Mouse (Mus musculus) T-cell, adult 2 months (primary cell): ENCODE data around the gene Loxl1.

ENCODE experiments used
- DNase-seq: peaks from one replicate; pipeline ENCODE4 v3.0.0; 2022; ENCODE audit warnings: low spot score

Gene Loxl1

DNA sequence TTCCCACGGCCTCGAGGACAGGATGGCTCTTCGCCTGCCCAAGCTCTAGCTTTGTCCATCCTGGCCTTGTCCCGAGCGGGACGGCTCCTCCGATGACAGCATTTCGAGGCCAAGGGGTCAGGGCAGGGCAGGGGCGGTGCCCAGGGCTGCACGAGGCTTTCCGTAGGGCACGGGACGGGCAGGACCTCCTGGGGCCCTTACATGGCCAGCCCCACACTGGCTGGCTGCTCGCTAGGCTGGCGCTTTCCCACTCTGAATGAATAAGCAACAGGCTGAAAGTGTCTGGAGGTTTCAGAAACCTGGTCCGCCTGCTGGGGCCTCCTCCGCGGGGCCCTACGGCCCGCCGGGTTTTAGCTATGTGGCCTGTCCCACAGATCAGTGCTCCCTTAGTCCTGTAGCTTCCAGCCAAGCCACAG is at the start of gene Loxl1:
Gene Loxl1, minus strand, starts transcription at position 243 of the 416 bp plus-strand sequence.
- no peak for DNase-seq

DNA sequence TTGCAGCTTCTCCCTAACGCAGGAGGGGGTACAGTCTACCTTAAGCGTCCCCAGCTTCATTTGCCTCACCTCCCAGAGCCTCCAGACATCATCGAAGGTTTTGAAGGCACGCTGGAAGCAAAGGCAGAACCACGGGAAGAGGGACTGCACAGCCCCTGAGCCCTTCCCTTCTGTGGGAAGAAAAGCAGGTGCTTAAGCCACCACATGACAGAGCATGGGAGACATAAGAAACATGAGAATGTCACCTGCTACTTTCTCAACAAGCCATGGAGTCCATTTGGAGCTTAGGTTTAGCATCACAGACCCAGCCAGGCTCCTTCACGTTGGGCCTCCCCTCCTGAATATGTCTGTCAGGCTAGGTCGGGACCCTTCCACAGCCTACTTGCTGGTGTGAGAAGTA is 49.0 kb upstream of the Loxl1 start:
- DNase-seq: no peak

DNA sequence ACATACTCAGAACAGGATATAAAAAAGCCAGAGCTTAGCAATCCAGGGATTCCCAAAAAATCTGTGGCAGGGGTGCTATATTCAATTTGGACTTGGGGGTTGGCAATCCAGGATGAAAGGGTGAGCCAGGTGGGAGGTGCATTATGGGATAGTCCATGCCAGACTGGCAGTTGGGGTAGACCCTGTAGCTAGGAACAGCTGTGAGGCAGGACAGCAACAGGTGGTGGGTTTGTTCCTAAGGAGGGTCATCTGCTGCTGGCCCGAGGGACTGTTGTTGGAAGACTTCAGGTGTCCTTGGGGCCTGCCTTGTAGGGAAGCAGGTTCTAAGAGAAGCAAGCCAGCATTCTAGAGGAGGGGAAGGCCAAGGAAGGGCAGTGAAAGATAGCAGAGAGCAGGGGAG is 48.4 kb upstream of the Loxl1 start:
- no peak for DNase-seq

DNA sequence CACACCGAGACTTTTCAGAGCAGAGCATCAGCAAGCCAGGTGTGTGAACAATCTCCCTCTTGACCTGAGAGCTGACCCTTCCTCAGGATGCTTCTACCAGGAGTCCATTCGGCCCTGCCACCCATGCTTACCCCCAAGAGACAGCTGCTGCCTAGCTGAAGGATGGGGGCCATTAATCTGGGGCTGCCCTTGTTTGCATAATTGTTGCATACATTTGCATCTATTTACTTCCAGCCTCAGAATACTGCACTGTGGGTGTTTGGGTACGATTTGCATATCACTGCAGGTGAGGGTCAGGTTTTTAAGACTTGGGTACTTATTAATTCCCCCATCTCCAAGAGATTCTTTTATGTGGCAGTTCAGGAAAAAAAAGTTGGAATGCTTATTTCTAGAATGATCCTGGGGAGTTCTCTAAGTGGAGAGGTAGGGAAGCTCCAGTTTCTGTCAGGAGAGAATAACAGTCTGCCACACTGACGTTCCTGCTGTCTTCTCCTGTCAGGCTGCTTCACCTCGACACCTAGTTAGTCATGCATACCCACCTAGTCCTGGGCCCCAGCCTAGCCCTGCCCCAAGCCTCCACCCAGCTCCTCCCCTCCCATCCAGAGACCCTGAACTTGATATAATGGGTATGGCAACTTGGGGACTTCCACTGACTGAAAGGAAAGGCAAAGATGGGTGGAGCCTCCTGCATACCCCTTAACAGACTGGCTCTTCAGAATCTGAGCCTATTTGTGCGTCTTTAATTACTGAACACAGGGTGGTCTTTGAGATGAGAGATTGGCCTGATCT is 42.5 kb upstream of the Loxl1 start:
- DNase-seq: no peak

DNA sequence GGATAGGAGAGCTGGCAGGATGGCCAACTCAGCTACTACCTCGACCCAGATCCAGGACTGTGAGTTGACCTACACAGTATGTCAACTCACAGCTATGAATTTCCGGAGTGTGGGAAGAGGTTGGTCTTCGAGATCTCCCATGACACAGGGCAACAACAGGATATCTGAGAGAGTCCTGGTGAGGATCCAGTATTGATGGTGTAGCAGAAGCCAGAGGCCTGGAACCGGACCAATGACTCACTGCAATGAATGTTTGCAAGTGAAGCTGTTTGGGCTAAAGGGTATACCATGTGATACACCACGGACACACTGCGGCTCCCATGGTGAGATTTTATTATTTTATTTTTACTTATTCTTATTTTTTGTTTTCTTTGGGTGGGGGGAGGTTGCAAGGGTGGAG is 41.7 kb upstream of the Loxl1 start:
- no peak for DNase-seq

DNA sequence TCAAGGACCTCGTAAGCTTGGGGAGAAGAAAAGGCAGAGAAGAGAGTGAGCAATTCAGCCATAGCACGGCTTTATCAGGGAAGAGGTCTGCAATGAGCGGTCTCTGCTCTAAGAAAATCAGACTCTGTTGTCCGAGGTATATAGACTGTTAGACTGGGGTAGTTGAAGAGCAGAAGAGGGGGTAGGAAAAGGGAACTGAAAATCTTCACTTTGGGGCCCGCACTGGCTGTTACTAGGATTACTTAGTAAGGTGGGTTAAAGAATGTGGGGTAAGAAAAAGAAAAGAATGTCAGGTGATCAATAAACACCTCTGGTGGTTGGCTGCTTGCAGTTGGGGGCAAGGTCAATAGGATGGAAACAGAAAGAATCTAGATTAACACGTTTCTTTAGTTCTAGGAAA is 40.2 kb upstream of the Loxl1 start:
- DNase-seq: no peak

- DNase-seq: no peak
These were observed 34.8 kb upstream of the Loxl1 start for GRCm38 (mm10) chr9:58347795-58348194.

DNA sequence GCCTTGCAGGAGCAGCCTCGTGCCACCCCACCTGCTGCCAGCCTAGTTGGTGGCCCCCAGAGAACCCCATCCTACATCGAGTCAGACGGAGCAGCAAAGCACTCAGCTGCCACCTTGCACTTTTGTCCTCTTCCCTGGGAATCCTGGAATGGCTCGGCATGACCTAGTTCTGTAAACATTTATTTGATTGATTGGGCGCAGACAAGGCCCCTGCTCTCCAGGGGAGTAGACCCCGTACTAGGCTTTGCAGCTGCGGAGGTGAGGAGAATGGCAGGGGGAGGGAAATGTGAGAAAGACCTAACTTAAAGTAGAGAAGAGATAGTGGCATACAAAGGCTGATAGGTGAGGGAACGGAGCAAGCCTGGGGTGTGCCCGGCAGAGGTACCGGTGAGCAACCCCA is 33.5 kb upstream of the Loxl1 start:
- no peak for DNase-seq

DNA sequence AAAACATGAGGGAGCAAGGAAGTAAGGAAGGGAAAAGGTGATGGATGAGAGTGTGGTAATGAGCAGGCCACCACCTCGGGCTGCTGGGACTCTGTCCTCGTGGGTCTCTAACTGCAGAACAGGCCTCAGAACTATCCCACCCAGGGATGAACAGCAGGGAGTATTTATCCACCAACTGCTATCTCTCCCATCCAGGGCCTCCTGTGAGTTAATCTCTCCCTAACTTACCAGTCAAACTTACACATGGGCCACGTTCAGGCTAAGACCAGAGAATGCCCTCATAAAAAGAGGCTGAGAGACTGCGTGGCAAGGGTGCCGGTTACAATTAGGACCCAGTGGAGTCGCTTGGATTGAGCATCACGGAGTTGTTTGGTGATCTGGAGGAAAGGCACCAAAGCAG is 33.0 kb upstream of the Loxl1 start:
- no peak for DNase-seq

- DNase-seq: no peak
These were observed 28.8 kb upstream of the Loxl1 start for GRCm38 (mm10) chr9:58341795-58342194.

DNA sequence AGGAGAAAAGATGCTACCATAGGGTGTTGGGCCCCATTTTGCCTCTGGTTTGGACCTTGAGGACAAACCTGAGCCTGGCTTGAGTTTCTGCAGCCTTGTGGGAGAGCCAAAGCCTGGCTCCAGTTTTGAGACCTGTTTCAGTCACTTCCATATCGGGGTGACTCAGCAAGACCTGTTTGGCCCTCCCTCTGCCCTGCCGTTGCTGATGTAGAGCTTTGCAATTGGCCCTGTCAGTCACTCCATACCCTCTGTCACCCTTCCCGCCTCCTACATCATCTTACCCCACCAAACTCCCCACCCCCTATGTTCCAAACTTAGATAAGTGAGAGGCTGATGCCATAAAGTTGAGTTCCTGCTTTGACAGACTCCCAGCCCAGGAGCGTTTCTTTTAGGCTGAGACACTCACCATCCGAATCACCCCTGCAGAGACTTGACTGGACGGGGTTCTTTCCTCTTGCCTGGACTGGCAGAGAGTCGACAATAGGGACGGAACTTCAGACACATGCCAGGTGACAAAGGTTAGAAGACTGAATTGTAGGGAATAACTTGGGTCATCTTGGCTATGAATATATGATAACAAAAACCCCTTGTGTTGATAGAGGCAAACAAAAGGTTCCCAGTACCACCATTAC is 23.8 kb upstream of the Loxl1 start:
- no peak for DNase-seq

DNA sequence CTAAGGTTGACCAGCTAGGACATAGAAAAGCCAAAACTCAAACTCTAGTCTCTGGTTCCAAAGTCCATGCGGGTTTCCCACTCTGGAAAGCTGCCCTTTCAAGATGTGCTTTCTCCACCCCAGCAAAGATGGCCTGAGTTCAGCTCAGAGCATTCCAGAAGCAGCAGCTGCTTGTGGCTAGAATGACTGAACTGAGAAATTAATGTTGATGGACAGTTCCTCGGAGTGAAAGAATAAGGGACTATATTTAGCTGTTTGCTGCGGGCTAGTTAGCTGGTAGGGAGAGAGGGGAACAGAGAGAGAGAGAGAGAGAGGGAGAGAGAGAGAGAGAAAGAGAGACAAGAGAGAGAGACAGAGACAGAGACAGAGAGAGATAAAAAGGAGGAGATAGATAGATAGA is 18.3 kb upstream of the Loxl1 start:
- no peak for DNase-seq

DNA sequence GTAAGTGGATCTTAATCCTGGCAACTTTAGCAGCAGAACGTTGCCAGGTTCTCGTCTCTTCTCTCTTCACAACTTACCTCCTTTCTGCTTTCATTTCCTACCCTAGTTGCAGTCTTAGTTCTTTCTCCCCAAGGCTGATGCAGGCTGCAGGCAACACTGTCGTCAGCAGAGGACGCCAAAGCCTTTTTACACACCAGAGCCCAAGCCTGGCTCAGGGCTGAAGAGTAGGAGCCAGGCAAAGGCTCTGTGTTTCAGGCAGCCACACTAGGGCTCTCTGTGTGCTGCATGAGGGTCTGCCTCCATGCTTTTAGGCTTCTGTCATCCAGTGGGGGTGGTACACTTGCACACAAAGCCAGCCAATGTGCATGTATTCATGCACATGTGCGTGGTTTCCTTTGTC is 17.3 kb upstream of the Loxl1 start:
- no peak for DNase-seq

GRCm38 (mm10) chr9:58327382-58327781 is 14.4 kb upstream of the Loxl1 start:
- no peak for DNase-seq

DNA sequence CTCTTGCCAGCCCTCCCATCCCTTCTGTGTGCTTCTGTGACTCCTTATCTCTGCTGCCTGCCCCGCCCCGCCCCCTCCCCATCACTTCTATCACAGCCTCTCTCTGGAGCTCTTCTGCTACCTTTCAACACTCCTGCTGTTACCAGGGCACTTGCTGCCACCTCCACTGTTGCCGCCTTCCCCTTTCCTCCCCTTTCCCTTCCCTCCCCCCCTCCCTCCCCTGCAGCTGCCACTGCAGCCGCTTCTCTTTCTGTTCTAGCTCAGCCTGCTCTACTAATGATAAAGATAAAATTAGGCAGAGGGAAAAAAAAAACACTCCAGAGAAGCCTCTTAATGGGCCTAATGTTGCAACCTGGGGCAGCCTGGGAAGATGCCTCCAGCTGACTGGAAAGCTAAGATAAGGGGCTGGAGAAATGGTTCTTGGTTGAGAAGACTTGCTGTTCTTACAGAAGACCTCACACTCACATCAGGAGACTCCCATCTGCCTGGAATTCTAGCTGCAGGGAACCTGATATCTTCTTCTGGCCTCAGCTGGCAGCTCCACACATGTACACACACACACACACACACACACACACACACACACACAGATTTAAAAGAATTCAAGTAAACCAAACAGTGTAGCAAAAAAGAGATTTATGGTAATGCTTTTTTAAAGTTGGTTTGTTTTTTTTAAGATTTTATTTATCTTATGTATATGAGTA is 13.6 kb upstream of the Loxl1 start:
- no peak for DNase-seq

DNA sequence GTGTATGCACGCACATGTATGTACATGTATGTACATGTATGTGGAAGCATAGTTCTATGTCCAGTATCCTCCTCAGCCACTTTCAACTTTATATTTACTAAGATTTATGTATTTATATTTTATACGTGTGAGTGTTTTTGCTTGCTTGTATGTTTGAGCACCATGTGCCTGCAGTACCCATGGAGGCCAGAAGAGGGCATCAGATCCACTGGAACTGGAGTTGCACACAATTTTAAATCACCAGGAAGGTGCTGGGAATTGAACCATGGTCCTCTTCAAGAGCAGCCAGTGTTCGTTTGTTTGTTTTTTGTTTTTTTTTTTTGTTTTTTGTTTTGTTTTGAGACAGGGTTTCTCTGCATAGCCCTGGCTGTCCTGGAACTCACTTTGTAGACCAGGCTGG is 8.7 kb upstream of the Loxl1 start:
- DNase-seq: no peak

DNA sequence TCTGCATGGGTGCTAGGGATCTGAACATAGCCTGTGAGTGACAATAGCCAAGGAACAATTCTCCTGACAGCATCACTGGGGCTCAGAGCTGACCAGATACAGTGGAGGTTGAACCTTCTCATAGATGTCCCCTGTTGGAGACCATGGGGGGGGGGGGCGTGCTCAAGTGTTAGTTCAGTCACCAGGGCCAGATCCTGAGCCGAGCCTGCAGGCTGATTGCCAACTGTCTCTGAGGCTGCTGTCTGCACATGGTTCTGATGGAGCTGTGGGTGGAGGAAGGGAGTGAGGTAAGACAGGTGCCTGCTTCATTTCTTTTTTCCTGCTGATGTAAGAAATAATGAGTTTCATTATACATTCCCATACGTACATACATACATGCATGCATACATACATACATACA is 5.3 kb upstream of the Loxl1 start:
- no peak for DNase-seq

DNA sequence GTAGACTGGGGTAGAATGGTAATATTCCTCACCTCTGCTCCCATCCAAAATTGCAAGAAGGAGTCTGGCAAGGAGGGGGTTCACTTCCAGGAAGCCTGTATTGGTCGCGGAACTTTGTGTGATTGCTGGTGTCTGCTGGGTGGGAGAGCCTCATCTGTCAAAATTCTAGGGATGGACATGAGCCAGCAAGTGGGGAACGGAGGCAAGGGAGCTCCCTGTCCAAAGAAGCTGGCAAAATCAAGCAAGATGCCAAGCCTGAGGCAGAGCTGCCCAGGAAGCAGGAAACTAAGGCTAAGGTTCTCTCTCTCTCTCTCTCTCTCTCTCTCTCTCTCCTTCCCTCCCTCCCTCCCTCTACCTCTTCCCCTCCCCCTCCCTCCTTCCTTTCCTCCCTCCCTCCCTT is 4.4 kb upstream of the Loxl1 start:
- no peak for DNase-seq

- no peak for DNase-seq
These were observed 3.8 kb upstream of the Loxl1 start for GRCm38 (mm10) chr9:58316784-58317183.

DNA sequence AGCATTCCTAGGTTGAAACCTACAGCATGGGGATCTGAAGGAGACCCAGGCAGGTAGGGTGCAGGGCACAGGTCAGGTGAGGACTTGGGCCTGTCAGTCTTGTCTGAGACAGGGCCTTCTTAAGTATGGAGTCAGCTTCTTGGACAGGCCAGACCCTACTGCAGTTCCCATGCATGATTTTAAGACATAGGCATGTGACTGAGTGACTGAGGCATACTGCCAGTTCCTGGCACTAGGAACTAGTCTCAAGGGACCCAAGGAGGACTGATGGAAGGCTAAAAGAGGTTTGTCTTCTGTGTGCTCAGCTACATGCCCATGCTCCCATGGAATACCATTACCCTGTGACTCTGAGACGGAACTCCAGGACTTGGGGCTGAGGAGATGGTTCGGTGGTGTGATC is 2.9 kb upstream of the Loxl1 start:
- DNase-seq: no peak

DNA sequence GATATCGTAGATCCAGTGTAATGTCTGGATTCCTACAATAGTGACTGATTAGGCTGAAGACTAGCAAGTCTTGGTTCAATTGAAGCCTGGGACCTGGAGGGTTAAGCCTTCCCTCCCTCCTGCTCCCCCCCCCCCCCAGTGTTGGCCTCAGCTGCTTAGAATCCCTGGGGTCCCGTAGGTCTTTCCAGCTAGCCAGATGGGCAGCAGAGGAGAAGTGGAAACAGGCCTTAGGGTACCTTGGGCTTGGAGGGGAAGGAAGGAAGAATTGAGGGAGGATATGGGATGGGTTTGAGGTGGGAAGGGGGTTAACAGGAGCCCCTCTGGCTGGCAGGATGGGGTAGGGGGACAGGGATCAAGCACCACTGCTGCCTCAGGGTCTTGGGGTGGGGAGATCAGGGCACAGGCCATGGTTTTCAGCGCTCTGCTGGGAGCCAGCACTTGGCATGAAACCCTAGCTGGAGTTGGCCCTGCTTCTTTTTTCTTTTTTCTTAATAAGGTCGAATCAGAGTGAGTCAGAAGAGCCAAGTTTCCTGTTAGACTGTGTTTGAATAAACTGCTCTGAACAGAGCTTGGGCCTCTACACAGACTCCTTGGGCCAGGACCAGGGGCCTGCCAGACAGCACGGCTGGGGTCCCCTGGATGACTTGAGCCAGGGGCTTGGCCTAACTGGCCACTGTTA is 1.8 kb upstream of the Loxl1 start:
- DNase-seq: no peak

- DNase-seq: no peak
These were observed 616 bp downstream of the Loxl1 start for GRCm38 (mm10) chr9:58312196-58312943.
